22 mouse cellular contexts compared by ENCODE assay signal in the genomic region with DNA sequence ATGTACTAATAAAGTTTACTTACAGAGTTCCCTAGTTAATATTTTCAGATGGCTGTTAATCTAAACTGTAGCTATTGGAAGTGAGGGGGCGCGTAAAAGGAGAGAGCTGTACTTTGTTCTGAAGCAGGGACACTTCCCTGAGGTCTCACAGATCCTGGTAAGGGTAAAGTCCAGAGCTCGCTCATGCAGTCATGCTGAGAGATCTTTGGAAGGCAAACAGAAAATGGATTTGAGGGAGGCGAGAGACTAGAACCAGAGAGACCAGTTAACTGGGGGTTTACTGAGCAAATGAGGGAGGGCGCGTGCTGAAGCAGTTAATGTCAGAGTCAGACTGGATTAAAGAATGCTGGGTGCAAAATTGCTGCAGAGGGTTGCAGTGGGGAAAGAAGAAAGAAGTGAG. TPM values are rescaled to one million over a fixed set of nuclear protein-coding genes. Genes with fewer than 3 reads are reported as not detected.
DNase-seq lines count a peak whose midpoint lies in the region; ATAC-seq and TF ChIP-seq lines count a peak whose summit lies in the region.
"Had no signal": no experiment of that assay in that cellular context is flagged by ENCODE, and none has a peak within 500 bp of the region (broad histone marks: within the 10 kb centered on the region; RNA-seq: fewer than 3 reads in every experiment).

No protein-coding gene starts in this region.

- peak overlapping the region; percentile 63 for H3K27ac ChIP-seq in intestine, postnatal 0 days (ENCODE audit: low read depth, low read length)
- peak overlapping the region; percentile 75; the same call in 1 of the 2 replicates for H3K27ac ChIP-seq in kidney, embryonic 15.5 days
- H3K27ac ChIP-seq in liver, embryonic 13.5 days, result peak overlapping the region; percentile 55
- no peak overlapping the region for H3K27ac ChIP-seq in stomach, postnatal 0 days (replicated peaks)
- H3K27ac ChIP-seq: embryonic facial prominence, embryonic 15.5 days; forebrain, embryonic 10.5 days; heart, embryonic 13.5 days; limb, embryonic 12.5 days; midbrain, embryonic 12.5 days had no signal

- no peak for TF ChIP-seq EP300 in stomach, postnatal 0 days (optimal IDR thresholded peaks at IDR 0.05)

- H3K4me2 ChIP-seq in intestine, postnatal 0 days (replicated peaks; ENCODE audit: low read depth), result peak overlapping the region; percentile 46
- no peak overlapping the region for H3K4me2 ChIP-seq in kidney, embryonic 15.5 days
- H3K4me2 ChIP-seq in liver, embryonic 13.5 days, result peak overlapping the region; percentile 10; the same call in 1 of the 2 replicates
- H3K4me2 ChIP-seq in stomach, postnatal 0 days (replicated peaks; ENCODE audit: low read depth), result no peak overlapping the region
- H3K4me2 ChIP-seq: embryonic facial prominence, embryonic 15.5 days; heart, embryonic 13.5 days; limb, embryonic 12.5 days; midbrain, embryonic 12.5 days had no signal

- DNase-seq in liver, embryonic 13.5 days, result no peak
- DNase-seq in stomach, postnatal 0 days (ENCODE audit: low spot score), result peak; percentile 20
- DNase-seq in embryo, embryonic 10.5 days (ENCODE audit: low spot score), result no peak
- no peak for DNase-seq in adipocyte (ENCODE audit: low spot score)
- no peak for DNase-seq in frontal cortex, postnatal 14 days (ENCODE audit: low spot score in 2 of 2)
- DNase-seq: adrenal gland, postnatal 36 days; cerebellum, adult 8-10 months; embryo, embryonic 11 days; heart, postnatal 4 days; right cerebral cortex, postnatal 14 days; thymus, adult 18-20 months had no signal

- whole genome bisulfite sequencing in intestine, postnatal 0 days, result 46% methylated on average over 6 of the region's 6 CpGs
- WGBS in kidney, embryonic 15.5 days, result 75% methylated on average over 6 of the region's 6 CpGs
- 66% methylated on average over 6 of the region's 6 CpGs for WGBS in liver, embryonic 13.5 days (ENCODE audit: insufficient replicate concordance)
- 72% methylated on average over 6 of the region's 6 CpGs for WGBS in stomach, postnatal 0 days

- H3K4me3 ChIP-seq in intestine, postnatal 0 days (ENCODE audit: low read depth, low read length), result no peak overlapping the region
- H3K4me3 ChIP-seq in kidney, embryonic 15.5 days (replicated peaks), result no peak overlapping the region
- no peak overlapping the region for H3K4me3 ChIP-seq in liver, embryonic 13.5 days (replicated peaks)
- no peak overlapping the region for H3K4me3 ChIP-seq in stomach, postnatal 0 days (ENCODE audit: low read depth, low read length)
- H3K4me3 ChIP-seq: embryonic facial prominence, embryonic 15.5 days; forebrain, embryonic 10.5 days; heart, embryonic 13.5 days; limb, embryonic 12.5 days; midbrain, embryonic 12.5 days had no signal

- H3K27me3 ChIP-seq in intestine, postnatal 0 days (replicated peaks; ENCODE audit: control insufficient read depth, insufficient read depth, low read length), result no peaks in the 10 kb centered on the region
- H3K27me3 ChIP-seq in kidney, embryonic 15.5 days, result no peaks in the 10 kb centered on the region
- no peaks in the 10 kb centered on the region for H3K27me3 ChIP-seq in liver, embryonic 13.5 days
- H3K27me3 ChIP-seq in stomach, postnatal 0 days (ENCODE audit: control insufficient read depth, insufficient read depth, low read length), result no peaks in the 10 kb centered on the region
- H3K27me3 ChIP-seq: embryonic facial prominence, embryonic 15.5 days; heart, embryonic 13.5 days; limb, embryonic 12.5 days; midbrain, embryonic 12.5 days; Patski had no signal

- peak; percentile 67 for ATAC-seq in intestine, postnatal 0 days
- no peak for ATAC-seq in kidney, embryonic 15.5 days (replicated peaks; ENCODE audit: low FRiP score)
- ATAC-seq in liver, embryonic 13.5 days (ENCODE audit: low read depth), result no peak
- ATAC-seq in stomach, postnatal 0 days (ENCODE audit: low FRiP score, low TSS enrichment), result no peak
- ATAC-seq: activated CD4-positive, CD25-positive, alpha-beta regulatory T cell, adult 4 months; hindbrain, embryonic 16.5 days; Patski had no signal

- no peak; the same call in 1 of the 2 replicates for TF ChIP-seq CTCF in intestine, postnatal 0 days (IDR thresholded peaks at IDR 0.05; ENCODE audit: low read depth)
- TF ChIP-seq CTCF in stomach, postnatal 0 days (IDR thresholded peaks at IDR 0.05; ENCODE audit: low read depth), result no peak

- H3K9me3 ChIP-seq in intestine, postnatal 0 days (ENCODE audit: control insufficient read depth), result no peaks in the 10 kb centered on the region
- H3K9me3 ChIP-seq in kidney, embryonic 15.5 days (replicated peaks), result no peaks in the 10 kb centered on the region
- H3K9me3 ChIP-seq in liver, embryonic 13.5 days (replicated peaks), result no peaks in the 10 kb centered on the region
- H3K9me3 ChIP-seq in stomach, postnatal 0 days (ENCODE audit: control insufficient read depth, low read length), result no peaks in the 10 kb centered on the region
- H3K9me3 ChIP-seq: embryonic facial prominence, embryonic 15.5 days; forebrain, embryonic 10.5 days; heart, embryonic 13.5 days; limb, embryonic 12.5 days; midbrain, embryonic 12.5 days had no signal

- 0 out of 2 replicates have a peak, but pooled peaks cover 3% of the 10 kb centered on the region for H3K4me1 ChIP-seq in intestine, postnatal 0 days (replicated peaks; ENCODE audit: control insufficient read depth, insufficient read depth, low read length)
- H3K4me1 ChIP-seq in kidney, embryonic 15.5 days, result peaks cover 14% of the 10 kb centered on the region
- peaks cover 22% of the 10 kb centered on the region for H3K4me1 ChIP-seq in liver, embryonic 13.5 days (replicated peaks)
- 0 out of 2 replicates have a peak, but pooled peaks cover 2% of the 10 kb centered on the region for H3K4me1 ChIP-seq in stomach, postnatal 0 days (replicated peaks; ENCODE audit: control insufficient read depth, insufficient read depth)

- H3K9ac ChIP-seq in intestine, postnatal 0 days (ENCODE audit: low read depth, low read length), result no peak overlapping the region
- H3K9ac ChIP-seq in kidney, embryonic 15.5 days, result no peak overlapping the region
- no peak overlapping the region for H3K9ac ChIP-seq in liver, embryonic 13.5 days
- no peak overlapping the region for H3K9ac ChIP-seq in stomach, postnatal 0 days (ENCODE audit: low read length)
- H3K9ac ChIP-seq: embryonic facial prominence, embryonic 15.5 days; heart, embryonic 13.5 days; limb, embryonic 12.5 days; midbrain, embryonic 12.5 days had no signal

- peaks cover 14% of the 10 kb centered on the region; the same call in 1 of the 2 replicates for H3K36me3 ChIP-seq in intestine, postnatal 0 days (ENCODE audit: control insufficient read depth, insufficient read depth)
- H3K36me3 ChIP-seq in kidney, embryonic 15.5 days, result peaks cover 32% of the 10 kb centered on the region
- peaks cover 10% of the 10 kb centered on the region; the same call in 1 of the 2 replicates for H3K36me3 ChIP-seq in liver, embryonic 13.5 days
- H3K36me3 ChIP-seq in stomach, postnatal 0 days (ENCODE audit: control insufficient read depth, insufficient read depth, low read length), result 0 out of 2 replicates have a peak, but pooled peaks cover 4% of the 10 kb centered on the region
- H3K36me3 ChIP-seq: forebrain, embryonic 10.5 days; midbrain, embryonic 12.5 days had no signal

RNA-seq across cellular contexts. Expression of gene Amacr, which starts 4.2 kb away (rescaled TPM):
- 17.7 and 18.1 TPM in 2 replicates for polyA plus RNA-seq in intestine, postnatal 0 days (2015; fragmentation: Nextera tagmentation; extraction: Ambion mirVana)
- polyA plus RNA-seq in kidney, embryonic 15.5 days (2015; fragmentation: Nextera tagmentation; extraction: Ambion mirVana), result 26.0 and 31.2 TPM in 2 replicates
- 14.0 and 16.3 TPM in 2 replicates for polyA plus RNA-seq in liver, embryonic 13.5 days (2015; fragmentation: Nextera tagmentation; extraction: Ambion mirVana)
- polyA plus RNA-seq in stomach, postnatal 0 days (2015; fragmentation: Nextera tagmentation; extraction: Ambion mirVana), result 12.3 and 12.9 TPM in 2 replicates

RNA-seq across cellular contexts. Expression of gene Slc45a2, which starts 14.8 kb away (rescaled TPM):
- not detected in 2 replicates for polyA plus RNA-seq in intestine, postnatal 0 days (2015; fragmentation: Nextera tagmentation; extraction: Ambion mirVana)
- 0.06 and 0.14 TPM in 2 replicates for polyA plus RNA-seq in kidney, embryonic 15.5 days (2015; fragmentation: Nextera tagmentation; extraction: Ambion mirVana)
- 0.05 TPM in 1 of 2 replicates, not detected in the other for polyA plus RNA-seq in liver, embryonic 13.5 days (2015; fragmentation: Nextera tagmentation; extraction: Ambion mirVana)
- 0.04 TPM in 1 of 2 replicates, not detected in the other for polyA plus RNA-seq in stomach, postnatal 0 days (2015; fragmentation: Nextera tagmentation; extraction: Ambion mirVana)
- polyA plus RNA-seq: activated CD4-positive, CD25-positive, alpha-beta regulatory T cell, adult 4 months; heart, embryonic 13.5 days; lung, embryonic 16.5 days; Patski had no signal

RNA-seq across cellular contexts. Expression of gene C1qtnf3, which starts 33.6 kb away (rescaled TPM):
- polyA plus RNA-seq in intestine, postnatal 0 days (2015; fragmentation: Nextera tagmentation; extraction: Ambion mirVana), result 7.2 and 7.9 TPM in 2 replicates
- polyA plus RNA-seq in kidney, embryonic 15.5 days (2015; fragmentation: Nextera tagmentation; extraction: Ambion mirVana), result 14.7 and 15.8 TPM in 2 replicates
- polyA plus RNA-seq in liver, embryonic 13.5 days (2015; fragmentation: Nextera tagmentation; extraction: Ambion mirVana), result 0.43 and 0.46 TPM in 2 replicates
- polyA plus RNA-seq in stomach, postnatal 0 days (2015; fragmentation: Nextera tagmentation; extraction: Ambion mirVana), result 16.8 and 22.2 TPM in 2 replicates
- polyA plus RNA-seq: activated CD4-positive, CD25-positive, alpha-beta regulatory T cell, adult 4 months; forebrain, embryonic 10.5 days had no signal

RNA-seq across cellular contexts. Expression of gene Rxfp3, which starts 52.0 kb away (rescaled TPM):
- polyA plus RNA-seq in intestine, postnatal 0 days (2015; fragmentation: Nextera tagmentation; extraction: Ambion mirVana), result 0.05 and 0.12 TPM in 2 replicates
- 0.39 and 0.53 TPM in 2 replicates for polyA plus RNA-seq in kidney, embryonic 15.5 days (2015; fragmentation: Nextera tagmentation; extraction: Ambion mirVana)
- 0.09 TPM in 1 of 2 replicates, not detected in the other for polyA plus RNA-seq in liver, embryonic 13.5 days (2015; fragmentation: Nextera tagmentation; extraction: Ambion mirVana)
- 0.02 and 0.04 TPM in 2 replicates for polyA plus RNA-seq in stomach, postnatal 0 days (2015; fragmentation: Nextera tagmentation; extraction: Ambion mirVana)
- polyA plus RNA-seq: activated CD4-positive, CD25-positive, alpha-beta regulatory T cell, adult 4 months; Patski had no signal

Comparison
In these comparisons a context has a peak if more than half of its experiments do, and no peak if none do; other contexts are left out.
1. H3K4me2 ChIP-seq: peak in intestine, postnatal 0 days (single experiment) and liver, embryonic 13.5 days (single experiment); none in kidney, embryonic 15.5 days (single experiment) and stomach, postnatal 0 days (single experiment).